Mouse (Mus musculus): Measurements from ENCODE around the gene Zfp119a. TPM values are rescaled to one million over a fixed set of nuclear protein-coding genes. Genes with fewer than 3 reads are reported as not detected.

Gene Zfp119a
- polyA plus RNA-seq, 1 experiment from 2014 or later: 8.0 TPM

Other genes with a start within 250 kb of the Zfp119a start
- 6.4 to 23.1 TPM (median 13.3 TPM) in 3 replicates for gene Pot1b, start 166.3 kb downstream of the Zfp119a start, polyA plus RNA-seq (2018)
- gene Adgre4, start 128.9 kb downstream of the Zfp119a start, polyA plus RNA-seq (2018): 0.41 to 5.7 TPM (median 2.4 TPM) in 3 replicates
- gene Zfp959, start 13.2 kb upstream of the Zfp119a start, polyA plus RNA-seq (2018): 5.9 to 12.3 TPM (median 6.4 TPM) in 3 replicates
- 4.5 to 7.3 TPM (median 5.6 TPM) in 3 replicates for gene Zfp119b, start 70.6 kb upstream of the Zfp119a start, polyA plus RNA-seq (2018)
- gene Ebi3, start 73.7 kb upstream of the Zfp119a start, polyA plus RNA-seq (2018): 47.4 to 91.9 TPM (median 63.3 TPM) in 3 replicates
- 10.7 to 11.5 TPM (median 10.8 TPM) in 3 replicates for gene Yju2, start 80.2 kb upstream of the Zfp119a start, polyA plus RNA-seq (2018)
- not detected in 3 replicates for gene Shd, start 91.5 kb upstream of the Zfp119a start, polyA plus RNA-seq (2018)
- not detected in 3 replicates for gene Fsd1, start 107.6 kb upstream of the Zfp119a start, polyA plus RNA-seq (2018)
- gene Stap2, start 126.7 kb upstream of the Zfp119a start, polyA plus RNA-seq (2018): 0.22 to 0.28 TPM in 2 of 3 replicates, not detected in the other
- gene Mpnd, start 126.8 kb upstream of the Zfp119a start, polyA plus RNA-seq (2018): 31.2 to 42.2 TPM (median 38.7 TPM) in 3 replicates
- 33.5 to 87.9 TPM (median 87.4 TPM) in 3 replicates for gene Sh3gl1, start 157.7 kb upstream of the Zfp119a start, polyA plus RNA-seq (2018)
- gene Chaf1a, start 161.5 kb upstream of the Zfp119a start, polyA plus RNA-seq (2018): 2.5 to 17.1 TPM (median 6.2 TPM) in 3 replicates
- 28.9 to 74.4 TPM (median 41.1 TPM) in 3 replicates for gene Ubxn6, start 196.1 kb upstream of the Zfp119a start, polyA plus RNA-seq (2018)
- 26.3 to 28.1 TPM (median 28.1 TPM) in 3 replicates for gene Hdgfl2, start 200.7 kb upstream of the Zfp119a start, polyA plus RNA-seq (2018)
- not detected in 3 replicates for gene Plin4, start 230.9 kb upstream of the Zfp119a start, polyA plus RNA-seq (2018)
- gene Plin5, start 238.7 kb upstream of the Zfp119a start, polyA plus RNA-seq (2018): not detected in 3 replicates
- gene Lrg1, start 243.1 kb upstream of the Zfp119a start, polyA plus RNA-seq (2018): 0.26 TPM in 1 of 3 replicates, not detected in the others